Mouse (Mus musculus): ENCODE measurements around the gene Ins2. TPM values are rescaled to one million over a fixed set of nuclear protein-coding genes. Genes with fewer than 3 reads are reported as not detected.

Gene Ins2
- polyA plus RNA-seq, 1 experiment from 2014 or later: 2.3 TPM

MicroRNAs encoded within 50 kb of the gene (microRNA counts, 519-probe panel; counts per million panel counts)
- 473 counts per million, percentile 71 among the panel's probes with 10 or more counts for microRNA mmu-miR-483

Small RNAs within 50 kb of the gene (microRNA-seq; reads per million reads assigned to microRNA genes)
- 142 reads per million, percentile 50 among the genes with 10 or more reads in this experiment for gene Mir483 (ENCODE audit: borderline number of aligned reads)

Other genes with a start within 250 kb of the Ins2 start
- gene Tnnt3, start 244.5 kb downstream of the Ins2 start, polyA plus RNA-seq (2015; fragmentation: Nextera tagmentation; extraction: Ambion mirVana): 4.7 and 5.2 TPM in 2 replicates
- gene Mrpl23, start 210.7 kb downstream of the Ins2 start, polyA plus RNA-seq (2015; fragmentation: Nextera tagmentation; extraction: Ambion mirVana): 20.1 and 20.7 TPM in 2 replicates
- 53.2 and 64.1 TPM in 2 replicates for gene Igf2, start 76.6 kb downstream of the Ins2 start, polyA plus RNA-seq (2015; fragmentation: Nextera tagmentation; extraction: Ambion mirVana)
- gene Gm49394, start 73.4 kb downstream of the Ins2 start, polyA plus RNA-seq (2015; fragmentation: Nextera tagmentation; extraction: Ambion mirVana): 0.08 TPM in 1 of 2 replicates, not detected in the other
- 0.37 and 1.2 TPM in 2 replicates for gene Th, start 187.7 kb upstream of the Ins2 start, polyA plus RNA-seq (2015; fragmentation: Nextera tagmentation; extraction: Ambion mirVana)
- gene Ascl2, start 225.9 kb upstream of the Ins2 start, polyA plus RNA-seq (2015; fragmentation: Nextera tagmentation; extraction: Ambion mirVana): 2.9 and 3.1 TPM in 2 replicates